Mouse (Mus musculus) cerebellum, adult 9-10 months (tissue): ENCODE results near the gene Zfp280d.
A peak's percentile ranks its signal among the peaks of the same experiment; 100 is the strongest.
"Not testable (repeated sequence)": the region's sequence is repeated elsewhere in the genome, so short reads cannot be mapped to it uniquely, and the experiment has no call there.

Experiments used
- DNase-seq: peaks from one replicate; pipeline ENCODE4 v3.0.0; 2022

Gene Zfp280d

DNA sequence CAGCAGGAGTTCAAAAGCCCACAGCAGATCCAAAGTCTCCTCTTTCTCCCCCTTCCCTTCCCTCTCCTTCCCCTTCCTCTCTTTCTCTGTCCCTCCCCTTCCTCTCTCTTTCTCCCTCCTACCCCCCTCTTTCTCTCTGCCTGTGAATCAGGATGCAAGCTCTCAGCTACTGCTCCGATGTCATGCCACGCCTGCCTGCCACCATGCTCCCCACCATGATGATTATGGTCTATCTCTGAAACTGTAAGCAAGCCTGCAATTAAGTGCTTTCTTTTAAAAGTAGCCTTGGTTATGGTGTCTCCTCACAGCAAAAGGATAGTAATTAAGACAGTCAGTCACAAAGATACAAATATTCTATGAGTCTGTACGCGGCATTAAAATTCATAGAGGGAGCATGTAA is 100.3 kb downstream of the Zfp280d start:
- DNase-seq: no peak

DNA sequence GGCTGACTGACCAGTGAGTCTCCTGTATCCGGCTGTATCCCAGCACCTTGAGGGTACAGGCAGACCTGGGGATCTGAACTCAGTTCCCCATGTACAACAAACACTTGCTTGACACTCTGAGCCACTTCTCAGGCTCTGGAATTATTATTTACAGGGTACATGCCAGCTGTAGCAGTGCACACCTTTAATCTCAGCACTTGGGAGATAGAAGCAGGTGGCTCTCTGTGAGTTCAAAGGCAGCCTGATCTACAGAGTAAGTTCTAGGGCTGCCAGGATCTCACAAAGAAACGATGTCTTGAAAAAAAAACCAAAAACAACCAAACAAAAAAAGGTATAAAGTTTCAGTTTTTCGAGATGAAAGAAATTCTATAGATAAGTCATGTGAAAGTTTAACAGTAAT is 101.0 kb downstream of the Zfp280d start:
- DNase-seq: no peak

- DNase-seq: no peak
Observed at GRCm38 (mm10) chr9:72385786-72386185, 111.1 kb downstream of the Zfp280d start.

DNA sequence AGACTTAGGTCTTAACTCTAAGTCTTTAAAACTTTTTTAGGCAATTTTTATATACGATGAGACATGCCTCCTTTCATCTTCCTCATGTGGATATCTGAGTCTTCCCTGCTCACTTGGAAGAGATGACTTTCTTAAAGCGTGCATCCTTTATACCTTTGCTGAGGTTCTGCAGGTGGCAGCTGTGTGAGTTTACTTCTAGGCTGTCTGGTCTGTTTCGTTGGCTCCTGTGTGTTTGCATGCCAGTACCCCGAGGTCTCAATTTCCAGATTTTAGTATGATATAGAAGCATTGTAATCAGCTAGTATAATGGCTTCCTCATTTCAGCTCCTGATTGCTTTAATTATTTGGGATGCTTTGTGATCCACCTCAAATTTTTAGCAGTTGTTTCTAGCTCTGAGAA is 114.3 kb downstream of the Zfp280d start:
- DNase-seq: no peak

DNA sequence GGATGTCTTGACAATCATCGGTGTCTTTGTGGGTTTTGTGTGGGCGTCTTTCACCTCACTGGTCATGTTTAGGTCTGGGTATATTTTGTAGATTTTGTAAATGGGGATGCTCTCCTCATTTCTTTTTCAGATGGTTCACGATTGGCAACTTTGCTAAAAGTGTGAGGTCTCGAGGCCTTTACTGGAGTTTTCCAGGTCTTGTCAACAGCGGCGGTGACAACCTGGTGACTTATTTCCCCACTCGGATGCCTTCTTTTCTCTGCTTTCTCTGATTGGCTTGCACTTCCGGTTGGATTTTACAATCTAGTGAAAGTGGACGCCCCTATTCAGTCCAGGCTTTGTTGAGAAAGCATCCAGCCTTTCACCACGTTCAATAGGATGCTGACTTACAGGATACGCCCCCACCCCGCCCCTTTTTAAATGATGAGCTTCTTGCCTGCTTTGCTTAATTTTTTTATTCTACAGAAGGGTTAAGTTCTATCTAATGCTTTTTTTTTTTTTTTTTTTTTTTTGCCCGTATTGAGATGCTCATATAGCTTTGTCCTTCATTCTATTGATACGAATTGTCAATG is 114.9 kb downstream of the Zfp280d start:
- no peak for DNase-seq

GRCm38 (mm10) chr9:72390321-72391077 is 115.8 kb downstream of the Zfp280d start:
- no peak for DNase-seq

DNA sequence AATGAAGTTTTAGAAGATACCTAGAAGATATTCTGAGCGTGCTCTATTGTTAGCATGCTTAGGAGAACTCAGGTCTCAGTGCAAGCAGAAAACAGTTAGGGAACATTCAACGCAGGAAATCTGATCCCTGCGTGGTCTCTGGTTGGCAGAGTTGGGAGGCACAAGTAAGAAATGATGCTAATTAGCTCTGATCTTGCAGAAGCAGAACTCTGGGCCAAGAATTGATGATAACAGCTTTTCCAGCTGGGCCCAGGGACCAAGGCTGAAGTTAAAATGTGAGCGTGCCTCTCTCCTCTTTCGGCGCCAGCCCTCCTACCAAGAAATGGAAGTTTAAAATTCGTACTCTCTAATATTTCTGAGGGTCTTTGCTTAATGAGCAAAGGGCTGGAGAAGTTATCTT is 118.0 kb downstream of the Zfp280d start:
- no peak for DNase-seq

DNA sequence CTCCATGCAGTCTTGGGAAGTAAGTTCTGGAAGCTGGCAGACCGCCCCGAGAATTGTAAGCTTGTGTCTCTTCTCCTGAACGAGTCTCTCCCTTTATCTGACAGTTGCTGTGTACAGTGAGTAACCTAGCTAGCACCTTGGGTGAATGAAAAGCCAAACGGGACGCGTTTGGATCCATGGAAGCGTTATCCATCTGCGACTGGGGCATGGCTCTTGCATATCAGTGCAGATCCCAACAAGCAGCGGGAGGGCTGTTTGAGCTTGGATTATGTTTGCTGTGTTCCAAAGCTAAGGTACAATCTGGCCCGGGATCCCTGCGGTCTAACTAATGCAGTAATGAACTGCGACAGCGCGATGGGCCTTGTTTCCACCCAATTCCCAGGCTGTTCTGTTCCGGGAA is 118.6 kb downstream of the Zfp280d start:
- DNase-seq: peak; percentile 69

GRCm38 (mm10) chr9:72393869-72394341 is 119.2 kb downstream of the Zfp280d start:
- peak; percentile 24 for DNase-seq

DNA sequence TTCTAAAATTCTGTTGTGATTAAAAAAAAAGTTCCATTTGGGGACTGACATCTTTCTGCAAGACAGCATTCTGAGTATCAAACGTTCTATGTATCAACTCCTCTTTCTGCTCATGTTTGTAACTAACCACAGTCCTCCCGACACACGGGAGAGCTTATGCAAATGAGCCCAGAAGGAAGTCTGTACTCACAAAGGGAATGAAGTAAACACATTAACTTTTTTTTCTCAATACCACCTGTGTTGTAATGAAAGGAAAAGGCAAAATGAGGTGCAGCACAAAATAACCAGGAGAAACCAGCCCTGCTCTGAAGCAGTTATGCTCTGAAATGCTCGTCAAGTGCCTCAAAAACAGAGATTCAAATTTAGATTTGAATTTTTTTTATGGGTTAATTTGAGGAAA is 125.5 kb downstream of the Zfp280d start:
- no peak for DNase-seq

GRCm38 (mm10) chr9:72401769-72402168 is 127.1 kb downstream of the Zfp280d start:
- not testable (repeated sequence) for DNase-seq

GRCm38 (mm10) chr9:72403421-72403820 is 128.8 kb downstream of the Zfp280d start:
- DNase-seq: no peak

- no peak for DNase-seq
Observed at GRCm38 (mm10) chr9:72404446-72404845, 129.8 kb downstream of the Zfp280d start.

- DNase-seq: no peak
Observed at GRCm38 (mm10) chr9:72404934-72405333, 130.3 kb downstream of the Zfp280d start.

- no peak for DNase-seq
Observed at GRCm38 (mm10) chr9:72405882-72406638, 131.4 kb downstream of the Zfp280d start.

DNA sequence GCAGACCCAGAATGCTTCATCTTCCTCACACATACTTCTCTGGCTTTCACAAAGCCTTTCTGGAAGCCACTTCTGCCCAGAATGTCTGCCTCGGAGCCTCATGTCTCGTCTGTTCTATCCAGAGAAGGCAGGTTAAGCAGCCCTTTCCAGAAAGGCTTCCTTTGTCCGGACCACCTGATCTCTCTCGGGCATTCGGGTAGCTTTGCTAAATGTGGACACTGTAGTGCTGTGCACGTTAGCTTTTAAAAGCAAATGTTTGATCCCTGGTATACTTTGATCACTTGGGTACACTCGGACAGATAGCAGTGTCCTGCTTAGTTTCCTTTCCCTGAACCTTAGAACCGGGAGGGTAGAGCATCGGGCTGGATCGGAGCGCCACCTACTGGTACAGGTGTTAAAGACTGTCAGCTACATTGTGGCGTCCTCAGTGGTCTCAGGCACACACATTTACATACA is 133.5 kb downstream of the Zfp280d start:
- peak; percentile 81 for DNase-seq

- DNase-seq: no peak
Observed at GRCm38 (mm10) chr9:72409381-72410225, 134.9 kb downstream of the Zfp280d start.

DNA sequence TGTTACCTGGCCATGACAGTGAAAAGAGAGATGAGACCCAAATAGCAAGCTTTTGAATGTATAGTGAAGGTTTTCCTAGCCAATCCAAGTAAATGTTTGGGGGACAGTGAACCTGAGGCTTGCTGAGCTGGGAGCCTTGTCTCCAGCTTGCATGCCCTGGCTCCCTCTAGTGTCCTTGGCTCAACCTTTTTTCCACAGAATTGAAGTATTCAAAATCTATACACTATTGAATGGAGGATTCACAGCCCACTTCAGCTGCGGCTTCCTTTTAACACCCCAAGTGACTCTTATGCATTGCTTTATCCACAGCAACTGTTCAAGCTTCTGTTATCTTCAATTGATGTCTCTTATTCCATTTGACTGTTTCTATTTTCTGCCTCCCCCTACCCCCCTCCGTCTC is 137.1 kb downstream of the Zfp280d start:
- no peak for DNase-seq
